Mouse (Mus musculus) B cell, adult 62 days (primary cell): Measurements from ENCODE around the gene Hmbs. TPM values are rescaled to one million over a fixed set of nuclear protein-coding genes. Genes with fewer than 3 reads are reported as not detected.

Experiments used
- total RNA-seq: library from RNA; stranded (reverse); gene quantifications from 4 replicates; pipeline ENCODE4 v1.2.4, GENCODE M21; 2023

The Hmbs gene
- 14.8 to 18.8 TPM (median 16.7 TPM) in 4 replicates for total RNA-seq

GRCm38 (mm10) chr9:44343781-44344421 is at the start of gene Hmbs:
Gene Hmbs (minus strand): TSS chr9:44344228.

GRCm38 (mm10) chr9:44379054-44379834 is 35.2 kb upstream of the Hmbs start, which contains the start of gene Hyou1:
Gene Hyou1 (plus strand): TSS chr9:44379490.

DNA sequence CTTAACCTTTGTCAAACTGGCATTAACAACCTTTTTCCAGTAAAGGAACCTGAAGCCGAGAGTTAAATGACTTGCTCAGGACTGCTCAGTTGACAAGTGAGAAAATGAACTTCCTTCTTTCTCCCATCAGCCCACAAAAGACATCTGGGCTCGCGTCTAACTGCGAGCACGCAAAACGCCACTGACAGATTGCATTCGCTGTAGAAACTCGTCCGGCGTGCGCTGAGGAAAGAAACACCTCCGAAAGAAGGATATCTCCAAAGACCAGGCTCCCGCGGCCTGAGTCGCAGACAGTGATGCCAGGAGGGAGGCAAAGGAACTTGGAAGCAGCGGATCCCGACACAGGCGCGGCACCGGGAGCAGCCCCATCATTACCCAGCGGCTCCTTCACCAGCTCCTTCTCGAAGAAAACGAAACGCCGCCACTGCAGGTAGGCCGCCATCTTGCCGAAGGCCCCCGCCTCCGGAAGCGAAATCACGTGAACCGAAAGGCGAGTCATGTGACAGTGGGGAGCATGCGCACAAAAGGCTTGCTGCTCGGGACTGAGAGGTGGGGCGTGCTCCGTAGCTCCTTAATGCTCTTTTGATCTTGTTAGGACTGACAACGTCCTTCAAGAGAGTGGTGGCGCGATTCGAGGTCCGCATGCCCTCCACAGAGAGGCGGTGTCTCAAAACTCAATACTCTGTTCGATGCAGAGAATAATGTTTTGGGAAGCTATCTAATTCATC is 17.3 kb upstream of the Hmbs start, which contains the start of gene Vps11:
Gene Vps11, minus strand, starts transcription at position 481 of the 728 bp plus-strand sequence.

GRCm38 (mm10) chr9:44334396-44335330 is 9.4 kb downstream of the Hmbs start, which contains the start of gene H2afx:
Gene H2afx (plus strand): TSS chr9:44334694.

GRCm38 (mm10) chr9:44325768-44326370 is 18.2 kb downstream of the Hmbs start, which contains the start of gene Dpagt1:
Gene Dpagt1 (plus strand): TSS chr9:44326019.

DNA sequence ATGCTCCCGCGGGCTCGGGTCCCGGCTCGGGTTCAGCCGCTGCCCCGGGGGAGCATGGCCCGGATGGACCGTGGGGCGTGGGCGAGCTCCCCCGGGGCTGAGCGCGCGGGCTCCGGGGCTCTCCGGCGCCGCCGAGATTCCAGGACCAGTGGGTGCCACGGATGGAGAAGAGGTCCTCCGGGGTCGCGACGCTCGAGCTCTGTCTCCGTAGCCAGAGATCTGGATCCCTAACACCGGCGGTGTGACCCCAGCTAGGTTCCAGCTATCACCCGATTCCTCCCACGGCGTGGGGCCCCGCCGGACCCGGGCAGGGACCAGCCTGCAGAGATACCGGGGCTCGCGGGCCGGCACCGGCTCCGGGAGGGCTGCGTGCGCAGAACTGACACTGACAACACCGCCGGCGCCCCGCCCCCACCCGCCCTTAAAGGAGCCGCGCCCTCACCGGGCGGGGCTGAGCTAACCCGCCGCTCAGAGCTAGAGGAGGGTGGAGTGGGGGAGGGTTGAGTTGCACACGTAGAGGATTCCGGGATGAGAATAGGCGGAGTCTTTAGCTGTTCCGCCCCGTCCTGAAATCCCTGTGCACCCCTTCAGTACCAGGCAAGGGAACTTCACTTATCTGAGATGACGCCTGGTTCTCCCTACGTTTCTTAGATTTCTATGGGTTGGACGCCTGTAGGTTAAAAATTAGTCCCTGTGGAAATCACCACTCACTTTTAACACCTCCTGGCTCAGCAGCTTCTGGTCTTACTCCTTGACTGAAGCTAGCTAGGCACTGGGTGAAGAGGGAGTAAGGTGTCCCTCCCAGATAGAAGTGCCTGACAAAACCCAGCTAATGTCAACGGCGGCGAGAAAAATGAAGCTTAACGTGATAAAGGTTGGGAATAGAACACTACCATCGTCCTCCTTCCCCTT is 23.9 kb downstream of the Hmbs start, which contains the start of gene C2cd2l:
Gene C2cd2l, minus strand, starts transcription at position 399 of the 912 bp plus-strand sequence.

GRCm38 (mm10) chr9:44305466-44306079 is 38.5 kb downstream of the Hmbs start, which contains the start of gene Hinfp:
Gene Hinfp (minus strand): TSS chr9:44305671.

GRCm38 (mm10) chr9:44288076-44288958 is 55.7 kb downstream of the Hmbs start, which contains the start of gene Abcg4:
Gene Abcg4 (minus strand): TSS chr9:44288615.

Other genes with a start within 250 kb of the Hmbs start
- 0.55 to 0.73 TPM (median 0.69 TPM) in 3 of 4 replicates, not detected in the other for gene Mfrp, start 242.5 kb downstream of the Hmbs start, total RNA-seq
- 2.8 TPM in 1 of 4 replicates, not detected in the others for gene C1qtnf5, start 237.0 kb downstream of the Hmbs start, total RNA-seq
- 0.21 TPM in 1 of 4 replicates, not detected in the others for gene Gm49380, start 230.7 kb downstream of the Hmbs start, total RNA-seq
- gene Rnf26, start 230.7 kb downstream of the Hmbs start, total RNA-seq = 17.2 to 23.5 TPM (median 20.6 TPM) in 4 replicates
- gene Mcam, start 209.8 kb downstream of the Hmbs start, total RNA-seq = 0.20 to 0.27 TPM (median 0.27 TPM) in 3 of 4 replicates, not detected in the other
- gene Cbl, start 110.2 kb downstream of the Hmbs start, total RNA-seq = 133 to 146 TPM (median 140 TPM) in 4 replicates
- not detected in 4 replicates for gene Ccdc153, start 103.6 kb downstream of the Hmbs start, total RNA-seq
- gene Pdzd3, start 92.8 kb downstream of the Hmbs start, total RNA-seq = not detected in 4 replicates
- 4.3 to 6.5 TPM (median 6.0 TPM) in 4 replicates for gene Nlrx1, start 75.6 kb downstream of the Hmbs start, total RNA-seq
- gene Abcg4, start 55.6 kb downstream of the Hmbs start, total RNA-seq = not detected in 4 replicates
- 52.6 to 65.7 TPM (median 58.7 TPM) in 4 replicates for gene Hinfp, start 38.6 kb downstream of the Hmbs start, total RNA-seq
- gene C2cd2l, start 23.9 kb downstream of the Hmbs start, total RNA-seq = 17.0 to 21.3 TPM (median 20.4 TPM) in 4 replicates
- gene Dpagt1, start 18.2 kb downstream of the Hmbs start, total RNA-seq = 8.1 to 11.0 TPM (median 9.4 TPM) in 4 replicates
- 34.2 to 44.5 TPM (median 37.9 TPM) in 4 replicates for gene H2afx, start 9.5 kb downstream of the Hmbs start, total RNA-seq
- gene Vps11, start 17.4 kb upstream of the Hmbs start, total RNA-seq = 60.1 to 72.9 TPM (median 69.4 TPM) in 4 replicates
- gene Hyou1, start 35.3 kb upstream of the Hmbs start, total RNA-seq = 74.5 to 88.3 TPM (median 81.6 TPM) in 4 replicates
- 16.5 to 19.7 TPM (median 17.7 TPM) in 4 replicates for gene Slc37a4, start 52.6 kb upstream of the Hmbs start, total RNA-seq
- gene Rps25, start 62.9 kb upstream of the Hmbs start, total RNA-seq = 2,372 to 2,652 TPM (median 2,528 TPM) in 4 replicates
- 56.6 to 62.6 TPM (median 60.0 TPM) in 4 replicates for gene Trappc4, start 63.4 kb upstream of the Hmbs start, total RNA-seq
- gene Ccdc84, start 74.3 kb upstream of the Hmbs start, total RNA-seq = 38.7 to 53.8 TPM (median 40.0 TPM) in 4 replicates
- not detected in 4 replicates for gene Foxr1, start 96.9 kb upstream of the Hmbs start, total RNA-seq
- gene Upk2, start 110.7 kb upstream of the Hmbs start, total RNA-seq = not detected in 4 replicates
- gene Bcl9l, start 138.6 kb upstream of the Hmbs start, total RNA-seq = 95.6 to 104 TPM (median 102 TPM) in 4 replicates
- gene Cxcr5, start 217.6 kb upstream of the Hmbs start, total RNA-seq = 251 to 279 TPM (median 270 TPM) in 4 replicates